Mouse (Mus musculus): ENCODE measurements at regions not wholly inside any gene's neighbourhood (a gene's known extent, or its start where the extent isn't known, plus 50 kb on each side); places are given as distances from the start of the nearest gene placed in this dataset.

- no peaks in the 10 kb centered on the region for H3K4me1 ChIP-seq
- WGBS: 98% methylated on average over 2 of the region's 2 CpGs
- no peaks in the 10 kb centered on the region for H3K36me3 ChIP-seq
- H3K9ac ChIP-seq (replicated peaks): no peak overlapping the region
- H3K9me3 ChIP-seq (replicated peaks): no peaks in the 10 kb centered on the region
- no peak for ATAC-seq (ENCODE audit: low FRiP score)
- H3K4me3 ChIP-seq (replicated peaks): no peak overlapping the region
- H3K27me3 ChIP-seq (replicated peaks): no peaks in the 10 kb centered on the region
- no peak overlapping the region for H3K4me2 ChIP-seq
- no peak overlapping the region for H3K27ac ChIP-seq (replicated peaks)
Measured at GRCm38 (mm10) chr2:117906509-117906908, 205.2 kb upstream of the Thbs1 start.

GRCm38 (mm10) chr2:117910781-117911180, 200.9 kb upstream of the Thbs1 start:
- 70% methylated on average over 1 of the region's 1 CpGs for WGBS
- Histone ChIP-seq H3K4me2 (no peak overlapping the region), H3K27ac (replicated peaks) (no peak overlapping the region), H3K4me1 (no peaks in the 10 kb centered on the region), H3K9me3 (replicated peaks) (no peaks in the 10 kb centered on the region), H3K9ac (replicated peaks) (no peak overlapping the region), H3K4me3 (replicated peaks) (no peak overlapping the region), H3K36me3 (no peaks in the 10 kb centered on the region), H3K27me3 (replicated peaks) (no peaks in the 10 kb centered on the region)
- no peak for ATAC-seq (ENCODE audit: low FRiP score)

DNA sequence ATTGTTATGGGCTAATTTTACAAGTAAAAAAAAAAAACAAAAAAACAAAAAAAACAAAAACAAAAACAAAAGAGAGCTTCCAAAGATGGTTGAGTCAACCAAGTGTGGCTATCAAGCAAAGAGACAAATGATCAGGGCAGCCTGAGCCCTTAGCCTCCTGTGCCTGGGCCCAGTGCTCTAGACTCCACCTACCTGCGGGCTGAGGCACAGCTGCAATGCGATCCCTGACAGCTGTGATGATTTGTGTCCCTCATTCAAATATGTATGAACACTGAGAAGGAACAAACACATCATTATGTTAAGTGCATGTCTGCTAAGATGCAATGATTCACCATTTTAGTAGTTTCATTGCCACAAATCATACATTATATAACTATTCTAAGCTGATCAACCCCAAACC, 199.0 kb upstream of the Thbs1 start:
- Histone ChIP-seq H3K4me1 (no peaks in the 10 kb centered on the region), H3K9me3 (replicated peaks) (no peaks in the 10 kb centered on the region), H3K4me3 (replicated peaks) (no peak overlapping the region), H3K27ac (replicated peaks) (no peak overlapping the region), H3K9ac (replicated peaks) (no peak overlapping the region), H3K4me2 (no peak overlapping the region), H3K36me3 (no peaks in the 10 kb centered on the region), H3K27me3 (replicated peaks) (no peaks in the 10 kb centered on the region)
- ATAC-seq (ENCODE audit: low FRiP score): no peak
- whole genome bisulfite sequencing: 81% methylated on average over 2 of the region's 2 CpGs

DNA sequence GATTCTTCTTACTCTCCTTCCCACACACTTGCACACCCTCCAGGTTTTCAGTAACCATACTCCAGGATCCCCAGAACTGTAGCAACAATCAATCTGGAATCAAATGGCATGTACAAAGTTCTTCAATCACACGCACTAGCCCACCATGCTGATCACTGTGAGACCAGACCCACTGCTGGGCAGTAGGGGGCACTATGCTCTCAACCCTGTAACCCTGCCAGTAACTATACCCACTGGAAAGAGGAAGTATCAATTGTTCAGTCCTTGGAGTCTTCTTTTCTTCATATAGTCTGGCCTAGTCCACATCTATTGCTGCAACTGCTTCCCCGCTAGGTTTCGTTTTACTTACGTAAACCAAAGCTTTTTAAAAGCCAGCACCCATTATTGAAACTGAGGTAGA, 197.8 kb upstream of the Thbs1 start:
- WGBS: 97% methylated on average over 4 of the region's 4 CpGs
- no peak for ATAC-seq (ENCODE audit: low FRiP score)
- Histone ChIP-seq H3K4me3 (replicated peaks) (no peak overlapping the region), H3K27me3 (replicated peaks) (no peaks in the 10 kb centered on the region), H3K4me1 (no peaks in the 10 kb centered on the region), H3K36me3 (no peaks in the 10 kb centered on the region), H3K4me2 (no peak overlapping the region), H3K9me3 (replicated peaks) (no peaks in the 10 kb centered on the region), H3K27ac (replicated peaks) (no peak overlapping the region), H3K9ac (replicated peaks) (no peak overlapping the region)

GRCm38 (mm10) chr2:117915821-117916220, 195.9 kb upstream of the Thbs1 start:
- 97% methylated on average over 2 of the region's 2 CpGs for WGBS
- Histone ChIP-seq H3K4me2 (no peak overlapping the region), H3K9ac (replicated peaks) (no peak overlapping the region), H3K27me3 (replicated peaks) (no peaks in the 10 kb centered on the region), H3K9me3 (replicated peaks) (no peaks in the 10 kb centered on the region), H3K27ac (replicated peaks) (no peak overlapping the region), H3K36me3 (no peaks in the 10 kb centered on the region), H3K4me3 (replicated peaks) (no peak overlapping the region), H3K4me1 (no peaks in the 10 kb centered on the region)
- no peak for ATAC-seq (ENCODE audit: low FRiP score)

DNA sequence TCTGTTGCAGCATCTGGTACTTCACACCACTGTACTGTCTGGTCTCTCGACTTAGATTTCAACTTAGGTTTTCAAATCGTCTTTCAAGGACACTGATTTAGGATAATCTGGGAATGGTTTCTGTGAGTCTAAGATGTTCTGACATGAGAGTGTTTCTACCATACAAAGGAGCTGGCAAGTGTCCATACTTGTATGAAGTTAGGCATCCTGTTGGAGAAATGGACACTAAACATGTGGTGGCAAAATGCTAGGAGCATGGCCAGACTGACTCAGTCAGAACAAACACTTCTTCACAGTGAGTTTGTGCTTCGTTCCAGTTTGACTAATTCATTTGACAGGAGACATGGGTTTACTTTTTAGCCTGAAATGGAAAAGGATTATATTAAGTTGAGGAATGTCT, 194.5 kb upstream of the Thbs1 start:
- Histone ChIP-seq H3K4me1 (no peaks in the 10 kb centered on the region), H3K27ac (replicated peaks) (no peak overlapping the region), H3K27me3 (replicated peaks) (no peaks in the 10 kb centered on the region), H3K4me3 (replicated peaks) (no peak overlapping the region), H3K36me3 (no peaks in the 10 kb centered on the region), H3K4me2 (no peak overlapping the region), H3K9me3 (replicated peaks) (no peaks in the 10 kb centered on the region), H3K9ac (replicated peaks) (no peak overlapping the region)
- no peak for ATAC-seq (ENCODE audit: low FRiP score)
- 91% methylated on average over 3 of the region's 3 CpGs for WGBS

GRCm38 (mm10) chr2:117924877-117925276, 186.8 kb upstream of the Thbs1 start:
- no peak overlapping the region for H3K27ac ChIP-seq (replicated peaks)
- WGBS: 36% methylated on average over 5 of the region's 5 CpGs
- no peaks in the 10 kb centered on the region for H3K9me3 ChIP-seq (replicated peaks)
- no peak overlapping the region for H3K4me2 ChIP-seq
- H3K4me1 ChIP-seq: no peaks in the 10 kb centered on the region
- no peak overlapping the region for H3K9ac ChIP-seq (replicated peaks)
- ATAC-seq (ENCODE audit: low FRiP score): no peak
- no peak overlapping the region for H3K4me3 ChIP-seq (replicated peaks)
- no peaks in the 10 kb centered on the region for H3K36me3 ChIP-seq
- no peaks in the 10 kb centered on the region for H3K27me3 ChIP-seq (replicated peaks)

DNA sequence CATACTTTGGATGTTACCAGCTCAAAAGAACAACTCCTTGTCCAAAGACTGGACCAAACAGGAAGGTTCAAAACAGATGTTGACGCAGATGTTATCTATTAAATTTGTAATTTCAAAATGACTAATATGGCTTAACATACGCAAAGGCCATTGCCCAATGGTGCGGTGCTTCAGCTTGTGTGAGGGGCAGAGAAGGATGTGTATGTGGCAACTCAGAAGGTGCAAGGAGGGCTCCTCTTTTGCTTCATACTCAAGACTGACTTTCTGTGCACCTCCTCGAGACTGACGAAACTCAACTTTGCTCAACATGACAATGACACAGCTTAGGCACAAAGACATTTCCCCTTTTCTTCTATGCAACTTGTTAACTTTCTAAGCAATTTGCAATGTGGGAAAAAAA, 186.3 kb upstream of the Thbs1 start:
- 92% methylated on average over 5 of the region's 5 CpGs for WGBS
- Histone ChIP-seq H3K9me3 (replicated peaks) (no peaks in the 10 kb centered on the region), H3K27ac (replicated peaks) (no peak overlapping the region), H3K4me2 (no peak overlapping the region), H3K36me3 (no peaks in the 10 kb centered on the region), H3K27me3 (replicated peaks) (no peaks in the 10 kb centered on the region), H3K4me1 (no peaks in the 10 kb centered on the region), H3K4me3 (replicated peaks) (no peak overlapping the region), H3K9ac (replicated peaks) (no peak overlapping the region)
- ATAC-seq (ENCODE audit: low FRiP score): no peak

DNA sequence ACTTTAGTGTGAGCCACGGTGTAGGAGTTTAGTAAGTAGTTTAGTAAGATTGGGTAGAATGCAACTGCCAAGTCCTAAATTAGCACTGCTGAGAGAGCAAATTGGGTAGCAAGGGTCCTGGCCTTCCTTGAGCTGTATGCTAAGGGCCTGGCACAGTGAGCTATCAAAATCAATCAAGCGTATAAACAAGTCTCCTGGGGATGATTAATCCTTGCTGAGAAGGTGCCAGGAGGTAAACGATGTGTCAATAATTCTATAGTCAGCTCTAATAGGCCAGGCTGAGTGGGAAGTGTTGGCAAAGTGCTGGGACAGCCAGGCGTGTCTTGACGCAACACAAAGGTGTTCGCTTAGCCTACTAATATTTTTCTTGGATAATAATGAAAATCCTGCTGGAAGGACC, 183.6 kb upstream of the Thbs1 start:
- ATAC-seq (ENCODE audit: low FRiP score): no peak
- Histone ChIP-seq H3K4me2 (no peak overlapping the region), H3K27ac (replicated peaks) (no peak overlapping the region), H3K27me3 (replicated peaks) (no peaks in the 10 kb centered on the region), H3K4me1 (no peaks in the 10 kb centered on the region), H3K9me3 (replicated peaks) (no peaks in the 10 kb centered on the region), H3K4me3 (replicated peaks) (no peak overlapping the region), H3K36me3 (no peaks in the 10 kb centered on the region), H3K9ac (replicated peaks) (no peak overlapping the region)
- WGBS: 45% methylated on average over 6 of the region's 6 CpGs

- no peak for ATAC-seq (ENCODE audit: low FRiP score)
- 41% methylated on average over 1 of the region's 1 CpGs for WGBS
- H3K4me3 ChIP-seq (replicated peaks): no peak overlapping the region
- no peaks in the 10 kb centered on the region for H3K4me1 ChIP-seq
- H3K9ac ChIP-seq (replicated peaks): no peak overlapping the region
- H3K4me2 ChIP-seq: no peak overlapping the region
- no peaks in the 10 kb centered on the region for H3K36me3 ChIP-seq
- no peaks in the 10 kb centered on the region for H3K27me3 ChIP-seq (replicated peaks)
- H3K27ac ChIP-seq (replicated peaks): no peak overlapping the region
- no peaks in the 10 kb centered on the region for H3K9me3 ChIP-seq (replicated peaks)
Measured at GRCm38 (mm10) chr2:117929586-117929985, 182.1 kb upstream of the Thbs1 start.

DNA sequence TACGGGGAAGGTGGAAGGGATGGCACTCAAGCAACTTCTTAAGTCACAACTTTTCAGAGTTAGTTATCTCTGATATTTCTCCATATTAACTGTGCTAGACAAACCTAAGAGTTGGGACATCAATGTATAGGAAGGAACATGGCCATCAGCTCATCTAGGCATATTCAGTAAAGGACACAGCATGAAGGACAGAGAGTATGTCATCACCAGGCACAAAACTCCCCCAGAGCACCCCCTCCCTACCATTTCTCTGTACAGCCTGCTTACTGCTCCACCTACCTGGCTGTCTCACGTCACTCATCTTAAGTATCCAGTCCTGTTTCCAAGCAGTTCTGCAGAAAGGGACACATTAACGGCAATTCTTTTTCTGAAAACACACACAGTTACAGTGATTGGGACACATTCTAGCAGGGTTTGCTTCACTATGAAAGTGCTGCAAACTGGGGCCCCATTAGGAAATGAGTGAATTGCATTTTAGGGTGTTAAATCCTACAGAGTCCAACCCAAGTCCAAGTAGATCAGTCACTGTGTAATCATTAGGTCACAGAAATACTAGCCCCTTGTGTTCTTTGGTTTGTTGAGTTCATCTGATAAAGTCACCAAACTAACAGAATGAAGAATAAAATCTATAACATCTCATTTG, 180.7 kb upstream of the Thbs1 start:
- no peak overlapping the region for H3K9ac ChIP-seq (replicated peaks)
- WGBS: 87% methylated on average over 3 of the region's 3 CpGs

DNA sequence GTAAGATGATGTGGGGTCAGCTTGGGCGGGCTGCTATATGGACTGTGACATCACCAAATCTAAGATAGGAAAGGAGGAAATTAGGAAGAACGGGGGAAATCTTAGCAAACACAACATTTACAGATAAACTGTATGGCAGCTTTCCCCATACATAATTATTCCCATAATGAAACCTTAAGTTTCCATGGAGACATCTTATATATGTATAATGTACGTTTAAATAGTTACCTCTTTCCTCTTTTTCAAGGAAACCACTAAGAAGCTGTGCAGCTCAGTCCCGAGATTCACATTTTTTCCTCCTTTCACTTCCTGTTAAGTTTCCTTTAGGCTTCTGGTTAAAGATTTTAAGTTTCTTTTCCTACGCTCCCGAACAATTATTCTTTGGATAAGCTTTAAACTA, 175.1 kb upstream of the Thbs1 start:
- 87% methylated on average over 6 of the region's 6 CpGs for WGBS
- Histone ChIP-seq H3K4me3 (replicated peaks) (no peak overlapping the region), H3K9ac (replicated peaks) (no peak overlapping the region), H3K36me3 (no peaks in the 10 kb centered on the region), H3K27me3 (replicated peaks) (peaks cover 5% of the 10 kb centered on the region), H3K4me1 (peaks cover 7% of the 10 kb centered on the region), H3K9me3 (replicated peaks) (no peaks in the 10 kb centered on the region), H3K4me2 (no peak overlapping the region), H3K27ac (replicated peaks) (no peak overlapping the region)
- ATAC-seq (ENCODE audit: low FRiP score): no peak

More for the DNA sequence above, 180.7 kb upstream of the Thbs1 start:
- no peak overlapping the region for H3K27ac ChIP-seq (replicated peaks)
- H3K4me1 ChIP-seq: no peaks in the 10 kb centered on the region
- H3K36me3 ChIP-seq: no peaks in the 10 kb centered on the region
- H3K4me3 ChIP-seq (replicated peaks): no peak overlapping the region
- no peak overlapping the region for H3K4me2 ChIP-seq
- peaks cover 5% of the 10 kb centered on the region for H3K27me3 ChIP-seq (replicated peaks)
- H3K9me3 ChIP-seq (replicated peaks): no peaks in the 10 kb centered on the region
- ATAC-seq (ENCODE audit: low FRiP score): no peak
